In genomic region chr10:95858164-95858563, GRCm38 (mm10) we compare ENCODE assay signal across 8 mouse cellular contexts. TPM values are rescaled to one million over a fixed set of nuclear protein-coding genes. Genes with fewer than 3 reads are reported as not detected.
A peak's percentile ranks its signal among the peaks of the same experiment; 100 is the strongest.
DNase-seq lines count a peak whose midpoint lies in the region; ATAC-seq lines count a peak whose summit lies in the region.

No protein-coding gene starts in this region.

- peak; percentile 23 for DNase-seq in adrenal gland, postnatal 14 days
- DNase-seq in adrenal gland, adult 8-10 months = no peak
- peak; percentile 31 to 59 for DNase-seq in kidney, postnatal 36 days
- no peak for DNase-seq in kidney, adult 11 months
- DNase-seq in 3T3-L1 (ENCODE audit: low read depth, low spot score) = peak; percentile 80
- DNase-seq in brain, adult 2 months (ENCODE audit: low read depth, low spot score) = peak; percentile 83
- DNase-seq in right cerebral cortex, postnatal 4 days = no peak

- ATAC-seq in megakaryocyte, adult 5-6 weeks (ENCODE audit: poor library complexity, severe bottlenecking) = peak; percentile 95

RNA-seq across cellular contexts. Expression of gene Gm33543, which starts 15.4 kb away (rescaled TPM):
- 0.23 and 0.93 TPM in 2 replicates for total RNA-seq in adrenal gland, postnatal 14 days (2021)
- not detected for total RNA-seq in adrenal gland, adult 8-10 months (2022)
- not detected in 2 replicates for total RNA-seq in megakaryocyte, adult 5-6 weeks (2015)
- total RNA-seq in megakaryocyte, adult 5-6 weeks (2017) = not detected in 2 replicates

Comparison
In these comparisons a context has a peak if more than half of its experiments do, and no peak if none do; other contexts are left out.
1. DNase-seq: peak in adrenal gland, postnatal 14 days (single experiment), kidney, postnatal 36 days (2 of 2), 3T3-L1 (single experiment) and brain, adult 2 months (single experiment); none in adrenal gland, adult 8-10 months (single experiment), kidney, adult 11 months (single experiment) and right cerebral cortex, postnatal 4 days (single experiment).